Mouse (Mus musculus) limb, embryonic 10.5 days (tissue): ENCODE data around the gene Gm49354. TPM values are rescaled to one million over a fixed set of nuclear protein-coding genes. Genes with fewer than 3 reads are reported as not detected.
"Not testable (repeated sequence)": the region's sequence is repeated elsewhere in the genome, so short reads cannot be mapped to it uniquely, and the experiment has no call there.

Experiments
- DNase-seq: peaks from one replicate; pipeline ENCODE4 v3.0.0-alpha.2; 2017; ENCODE audit warnings: low spot score
- H3K27ac ChIP-seq: fragments of 300-500 bp; sonication (generic); 2 replicates; pipeline ENCODE4 v1.5.1; 2016; ENCODE audit warnings: mild to moderate bottlenecking
- H3K27me3 ChIP-seq: fragments of 300-500 bp; sonication (generic); 2 replicates; pipeline ENCODE4 v1.6.1; 2016; ENCODE audit warnings: low read depth, mild to moderate bottlenecking; ENCODE audit not compliant: poor library complexity, severe bottlenecking
- H3K36me3 ChIP-seq: fragments of 300-500 bp; sonication (generic); 2 replicates; pipeline ENCODE4 v1.6.1; 2016; ENCODE audit warnings: mild to moderate bottlenecking, moderate library complexity
- H3K4me1 ChIP-seq: fragments of 300-500 bp; sonication (generic); 2 replicates; pipeline ENCODE4 v1.6.1; 2016
- H3K4me3 ChIP-seq: fragments of 300-500 bp; sonication (generic); 2 replicates; pipeline ENCODE4 v1.5.1; 2016; ENCODE audit warnings: mild to moderate bottlenecking, moderate library complexity
- H3K9me3 ChIP-seq: fragments of 300-500 bp; sonication (generic); replicated peaks from 2 replicates; pipeline ENCODE4 v1.6.1; 2016; ENCODE audit warnings: mild to moderate bottlenecking
- WGBS: fragments of 180-500 bp; shearing (Covaris S2); methylation state at CpG from one replicate; pipeline ENCODE4 v1.1.7; 2016; 5-methylcytosine and 5-hydroxymethylcytosine counted together
- polyA plus RNA-seq: library from polyadenylated mRNA; unstranded; fragments of >200 nt; fragmentation: Nextera tagmentation; extraction: Ambion mirVana; gene quantifications from 2 replicates; pipeline ENCODE4 v1.2.1, GENCODE M21; 2016

Gene Gm49354
- polyA plus RNA-seq, 1 experiment from 2014 or later = not detected

DNA sequence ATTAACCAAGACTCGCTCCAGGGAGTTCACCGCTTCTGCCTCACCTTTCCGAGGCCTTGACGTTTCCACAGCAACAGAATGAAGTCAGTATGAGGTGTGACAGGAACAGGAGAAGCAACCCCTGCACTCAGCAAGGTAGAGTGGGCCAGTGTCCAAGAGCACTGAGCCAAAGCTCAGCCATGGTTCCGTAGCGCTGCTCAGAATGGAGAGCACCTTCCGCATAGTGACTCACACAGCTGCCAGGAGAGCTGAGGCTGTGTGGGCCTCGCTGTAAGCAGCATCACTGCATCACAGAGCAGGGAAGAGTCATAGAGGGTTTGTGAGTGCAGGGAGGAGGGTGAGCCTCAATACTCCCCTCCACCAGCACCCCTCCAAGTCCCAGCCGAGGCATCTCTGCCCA is 35.3 kb downstream of the Gm49354 start, which contains the start of gene 1700014D04Rik:
Gene 1700014D04Rik, minus strand, starts transcription at position 42 of the 400 bp plus-strand sequence.
- 80% methylated on average over 9 of the region's 9 CpGs for WGBS
- Histone ChIP-seq H3K27me3 (no peaks in the 10 kb centered on the region), H3K9me3 (no peaks in the 10 kb centered on the region), H3K36me3 (no peaks in the 10 kb centered on the region), H3K4me1 (peaks cover 18% of the 10 kb centered on the region), H3K4me3 (no peak within 1 kb of the TSS), H3K27ac (no peak within 1 kb of the TSS)
- no peak for DNase-seq

DNA sequence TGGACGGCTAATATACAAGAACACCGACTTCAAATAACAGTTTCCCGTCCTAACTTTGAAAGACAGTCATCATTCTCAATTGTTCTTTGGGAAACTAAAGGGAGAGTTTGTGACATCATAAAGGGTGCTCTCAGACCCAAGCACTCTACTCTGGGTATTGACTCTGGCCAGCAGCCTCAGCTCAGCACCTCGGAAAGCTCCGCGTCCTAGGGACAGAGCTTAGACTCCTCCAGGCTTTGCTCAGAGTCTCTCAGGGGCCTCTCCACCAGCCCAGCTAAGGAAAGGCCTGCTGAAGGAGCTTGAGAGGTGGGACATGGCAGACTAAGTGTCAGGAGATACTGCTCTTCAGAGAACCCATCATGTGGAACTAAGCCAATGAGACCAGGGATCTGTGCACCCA is 35.9 kb downstream of the Gm49354 start:
- 66% methylated on average over 6 of the region's 6 CpGs for WGBS
- Histone ChIP-seq H3K27ac (no peak overlapping the region), H3K4me3 (no peak overlapping the region), H3K9me3 (no peaks in the 10 kb centered on the region), H3K27me3 (no peaks in the 10 kb centered on the region), H3K36me3 (no peaks in the 10 kb centered on the region), H3K4me1 (peaks cover 15% of the 10 kb centered on the region)
- peak; percentile 47 for DNase-seq

DNA sequence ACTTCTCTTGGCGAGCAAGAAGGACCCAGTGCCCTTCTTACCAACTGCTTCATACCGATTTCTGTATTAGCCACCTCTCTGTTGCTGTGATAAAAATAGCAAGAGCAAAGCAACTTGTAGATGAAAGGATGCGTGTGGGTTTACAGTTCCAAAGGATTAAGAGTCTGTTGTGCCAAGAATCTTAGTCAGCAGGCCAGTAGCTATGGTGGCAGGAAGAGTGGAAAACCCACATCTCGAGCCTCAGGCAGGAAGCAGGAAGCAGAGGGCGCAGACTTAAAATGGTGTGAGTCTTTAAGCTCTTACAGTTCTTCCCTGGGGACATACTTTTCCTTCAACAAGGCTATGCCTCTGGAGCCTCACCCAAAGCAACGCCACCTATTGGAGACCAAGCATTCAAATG is 36.6 kb downstream of the Gm49354 start:
- no peaks in the 10 kb centered on the region for H3K9me3 ChIP-seq
- H3K36me3 ChIP-seq = no peaks in the 10 kb centered on the region
- 88% methylated on average over 6 of the region's 6 CpGs for WGBS
- H3K4me3 ChIP-seq = no peak overlapping the region
- H3K27ac ChIP-seq = no peak overlapping the region
- H3K27me3 ChIP-seq = no peaks in the 10 kb centered on the region
- DNase-seq = no peak
- H3K4me1 ChIP-seq = peaks cover 8% of the 10 kb centered on the region

DNA sequence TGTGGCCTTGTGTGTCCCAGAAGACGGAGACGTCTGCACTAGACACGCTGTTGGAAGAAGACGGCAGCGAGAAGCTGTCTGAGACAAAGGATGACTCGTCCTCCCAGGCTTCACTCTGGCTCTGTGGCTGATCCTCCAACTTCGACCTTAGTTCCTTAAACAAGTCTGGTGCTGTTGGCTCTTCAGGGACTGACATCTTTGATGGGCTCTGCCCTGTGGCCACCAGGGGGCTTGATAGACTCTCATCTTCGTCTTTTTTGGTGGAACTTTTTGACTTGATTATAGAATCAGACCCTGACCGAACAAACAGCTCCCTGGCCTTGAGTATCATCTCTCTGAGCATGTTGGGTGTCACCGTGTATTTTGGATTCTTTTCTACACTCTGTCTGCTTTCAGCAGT is 40.3 kb downstream of the Gm49354 start:
- H3K27ac ChIP-seq = no peak overlapping the region
- H3K4me1 ChIP-seq = no peaks in the 10 kb centered on the region
- no peaks in the 10 kb centered on the region for H3K9me3 ChIP-seq
- DNase-seq = no peak
- WGBS = 82% methylated on average over 10 of the region's 10 CpGs
- no peak overlapping the region for H3K4me3 ChIP-seq
- H3K27me3 ChIP-seq = no peaks in the 10 kb centered on the region
- no peaks in the 10 kb centered on the region for H3K36me3 ChIP-seq

DNA sequence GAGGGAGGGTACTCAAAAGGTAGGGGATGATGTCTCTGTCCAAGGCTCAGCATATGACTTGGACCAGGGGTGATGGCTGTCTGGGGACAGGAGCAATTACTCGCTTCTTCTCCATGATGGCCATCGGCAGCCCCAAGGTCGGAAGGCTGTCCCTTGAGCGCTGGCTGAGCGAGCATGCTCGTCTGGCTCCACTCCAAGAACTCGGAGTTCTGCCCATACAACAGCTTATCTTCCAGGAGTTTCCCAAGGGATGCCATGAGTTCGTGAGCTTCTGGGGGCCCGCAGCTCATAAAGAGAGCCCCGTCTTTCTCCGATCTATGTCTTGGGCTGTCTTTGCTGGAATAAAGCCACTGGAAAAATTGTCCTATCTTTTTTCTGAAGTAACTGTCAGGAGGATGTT is 40.9 kb downstream of the Gm49354 start:
- DNase-seq = no peak
- no peaks in the 10 kb centered on the region for H3K9me3 ChIP-seq
- WGBS = 94% methylated on average over 11 of the region's 11 CpGs
- no peaks in the 10 kb centered on the region for H3K27me3 ChIP-seq
- no peaks in the 10 kb centered on the region for H3K4me1 ChIP-seq
- H3K4me3 ChIP-seq = no peak overlapping the region
- no peaks in the 10 kb centered on the region for H3K36me3 ChIP-seq
- no peak overlapping the region for H3K27ac ChIP-seq

DNA sequence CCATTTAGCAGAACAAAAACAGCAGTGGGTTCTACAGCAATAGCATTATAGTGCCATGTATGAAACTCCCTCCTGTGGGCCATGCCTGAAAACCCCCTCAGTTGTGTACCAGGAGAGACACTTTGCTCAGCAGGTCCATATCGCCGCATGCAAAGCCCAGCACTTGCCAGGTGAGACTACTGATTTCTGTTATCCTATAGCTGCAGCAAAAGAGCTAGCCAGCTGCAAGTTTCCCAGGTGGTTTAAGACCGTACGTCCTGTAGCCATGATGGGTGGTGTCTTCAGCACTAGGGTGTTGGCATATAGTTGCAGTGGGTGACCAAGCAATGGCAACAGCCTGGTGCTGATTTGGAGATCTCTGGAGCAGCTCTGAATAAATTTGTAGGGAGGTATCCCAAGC is 42.6 kb downstream of the Gm49354 start:
- Histone ChIP-seq H3K27me3 (no peaks in the 10 kb centered on the region), H3K27ac (no peak overlapping the region), H3K9me3 (no peaks in the 10 kb centered on the region), H3K36me3 (no peaks in the 10 kb centered on the region), H3K4me3 (no peak overlapping the region), H3K4me1 (0 out of 2 replicates have a peak, but pooled peaks cover 3% of the 10 kb centered on the region)
- DNase-seq = no peak
- WGBS = 91% methylated on average over 4 of the region's 4 CpGs

DNA sequence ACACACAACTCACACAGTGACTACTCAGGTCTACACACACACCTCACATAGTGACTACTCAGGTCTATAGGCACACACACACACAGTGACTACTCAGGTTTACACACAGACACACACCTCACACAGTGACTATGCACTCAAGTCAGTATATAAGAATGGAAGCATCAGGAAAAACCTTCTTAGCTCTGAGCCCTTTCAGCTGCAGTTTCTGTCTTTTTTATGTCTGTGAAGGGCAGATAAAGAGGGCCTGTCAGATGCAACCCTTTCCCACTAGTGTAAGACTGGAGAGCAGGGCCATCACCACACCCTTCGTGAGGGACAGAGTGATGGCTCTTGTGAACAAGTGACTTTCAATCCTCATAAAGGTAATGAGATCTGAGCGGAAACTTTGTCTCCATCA is 43.6 kb downstream of the Gm49354 start:
- H3K9me3 ChIP-seq = no peaks in the 10 kb centered on the region
- H3K27me3 ChIP-seq = no peaks in the 10 kb centered on the region
- no peaks in the 10 kb centered on the region for H3K36me3 ChIP-seq
- no peak for DNase-seq
- H3K27ac ChIP-seq = no peak overlapping the region
- WGBS = 88% methylated on average over 2 of the region's 2 CpGs
- H3K4me3 ChIP-seq = no peak overlapping the region
- H3K4me1 ChIP-seq = 0 out of 2 replicates have a peak, but pooled peaks cover 3% of the 10 kb centered on the region

DNA sequence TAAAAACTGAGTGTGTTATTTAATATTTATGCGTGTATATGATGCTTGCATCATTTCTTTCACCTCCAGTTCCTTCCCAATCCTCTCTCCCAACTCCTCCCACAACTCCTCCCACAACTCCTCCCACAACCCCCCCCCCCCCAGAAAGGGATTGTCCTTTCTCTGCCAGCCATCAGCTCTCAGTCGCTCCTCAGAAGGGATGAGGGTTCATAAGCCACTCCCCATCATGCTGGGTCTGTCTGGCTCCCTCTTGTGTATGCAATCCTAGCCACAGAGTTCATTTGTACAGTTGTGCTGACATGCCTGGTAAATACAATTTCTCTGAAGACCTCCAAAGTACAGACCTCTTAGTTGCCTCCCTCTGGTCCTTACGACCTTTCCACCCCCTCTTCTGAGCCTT is 46.9 kb downstream of the Gm49354 start:
- Histone ChIP-seq H3K27me3 (no peaks in the 10 kb centered on the region), H3K4me1 (0 out of 2 replicates have a peak, but pooled peaks cover 3% of the 10 kb centered on the region), H3K36me3 (no peaks in the 10 kb centered on the region), H3K4me3 (no peak overlapping the region), H3K27ac (no peak overlapping the region), H3K9me3 (no peaks in the 10 kb centered on the region)
- WGBS = 25% methylated on average over 3 of the region's 3 CpGs
- no peak for DNase-seq

DNA sequence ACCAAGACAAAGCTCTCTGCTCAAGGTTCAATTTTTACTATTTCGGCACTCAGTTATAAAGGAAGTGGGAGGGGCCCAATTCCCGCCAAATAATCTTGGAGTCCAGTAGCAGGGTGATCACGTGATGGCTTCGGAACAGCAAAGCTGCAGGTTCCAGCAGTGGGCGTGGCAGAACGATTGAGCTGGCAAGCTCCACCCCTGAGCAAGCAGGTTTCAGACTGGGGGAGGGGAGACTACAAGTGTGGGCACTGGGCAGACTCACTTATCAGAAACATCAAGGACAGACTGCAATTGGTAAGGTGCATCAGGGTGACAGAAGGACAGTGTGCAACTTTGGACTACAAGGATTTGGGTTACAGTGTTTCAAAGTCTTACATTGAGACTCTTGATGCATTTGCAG is 47.7 kb downstream of the Gm49354 start:
- DNase-seq, H3K4me1 ChIP-seq, H3K27me3 ChIP-seq, H3K4me3 ChIP-seq, H3K9me3 ChIP-seq, H3K36me3 ChIP-seq, H3K27ac ChIP-seq: not testable (repeated sequence)
- WGBS = 44% methylated on average over 6 of the region's 6 CpGs

DNA sequence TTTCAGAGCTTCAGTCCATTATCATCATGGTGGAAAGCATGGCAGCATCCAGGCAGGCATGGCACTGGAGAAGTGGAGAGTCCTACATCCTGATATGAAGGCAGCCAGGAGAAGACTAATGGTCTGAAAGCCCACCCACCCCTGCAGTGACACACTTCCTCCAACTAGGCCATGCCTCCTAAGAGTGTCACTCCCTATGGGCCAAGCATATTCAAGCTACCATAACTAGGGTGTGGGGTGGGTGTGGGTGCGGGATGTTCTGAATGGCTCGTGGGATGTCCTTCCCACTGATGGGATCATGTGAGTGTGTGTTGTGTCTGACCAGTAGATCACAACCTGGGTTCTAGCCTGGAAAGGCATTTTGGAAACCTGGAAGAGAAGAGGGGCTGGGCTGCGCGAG is 48.1 kb downstream of the Gm49354 start:
- H3K27ac ChIP-seq = no peak overlapping the region
- 83% methylated on average over 4 of the region's 4 CpGs for WGBS
- H3K4me1 ChIP-seq = 0 out of 2 replicates have a peak, but pooled peaks cover 3% of the 10 kb centered on the region
- 0 out of 2 replicates have a peak, but pooled peaks cover 5% of the 10 kb centered on the region for H3K27me3 ChIP-seq
- H3K9me3 ChIP-seq = no peaks in the 10 kb centered on the region
- DNase-seq = no peak
- no peaks in the 10 kb centered on the region for H3K36me3 ChIP-seq
- H3K4me3 ChIP-seq = no peak overlapping the region

DNA sequence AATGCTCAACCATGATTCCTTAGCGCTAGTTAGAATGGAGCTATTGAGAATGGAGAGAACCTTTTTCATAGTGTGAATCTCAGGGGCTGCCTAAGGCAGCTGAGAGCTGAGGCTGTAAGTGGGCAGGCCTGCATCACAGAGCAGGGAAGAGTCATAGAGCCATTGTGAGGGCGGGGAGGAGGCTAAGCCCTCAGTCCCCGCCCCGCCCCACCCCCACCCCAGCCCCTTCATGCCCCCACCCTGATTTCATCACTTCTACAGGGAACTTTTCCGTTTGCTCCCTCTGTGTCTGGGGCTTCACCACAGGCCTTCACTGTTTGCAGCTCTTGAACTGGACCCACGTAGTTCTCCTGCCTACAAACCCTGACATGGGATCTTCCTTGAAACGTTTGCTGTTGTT is 50.4 kb downstream of the Gm49354 start, which contains the start of gene Spata31d1d:
Gene Spata31d1d, minus strand, starts transcription at position 101 of the 400 bp plus-strand sequence.
- H3K36me3 ChIP-seq = no peaks in the 10 kb centered on the region
- H3K27ac ChIP-seq = no peak within 1 kb of the TSS
- 46% methylated on average over 7 of the region's 7 CpGs for WGBS
- H3K4me3 ChIP-seq = no peak within 1 kb of the TSS
- H3K9me3 ChIP-seq = no peaks in the 10 kb centered on the region
- H3K27me3 ChIP-seq = peaks cover 17% of the 10 kb centered on the region
- H3K4me1 ChIP-seq = peaks cover 3% of the 10 kb centered on the region; the same call in 1 of the 2 replicates
- no peak for DNase-seq

DNA sequence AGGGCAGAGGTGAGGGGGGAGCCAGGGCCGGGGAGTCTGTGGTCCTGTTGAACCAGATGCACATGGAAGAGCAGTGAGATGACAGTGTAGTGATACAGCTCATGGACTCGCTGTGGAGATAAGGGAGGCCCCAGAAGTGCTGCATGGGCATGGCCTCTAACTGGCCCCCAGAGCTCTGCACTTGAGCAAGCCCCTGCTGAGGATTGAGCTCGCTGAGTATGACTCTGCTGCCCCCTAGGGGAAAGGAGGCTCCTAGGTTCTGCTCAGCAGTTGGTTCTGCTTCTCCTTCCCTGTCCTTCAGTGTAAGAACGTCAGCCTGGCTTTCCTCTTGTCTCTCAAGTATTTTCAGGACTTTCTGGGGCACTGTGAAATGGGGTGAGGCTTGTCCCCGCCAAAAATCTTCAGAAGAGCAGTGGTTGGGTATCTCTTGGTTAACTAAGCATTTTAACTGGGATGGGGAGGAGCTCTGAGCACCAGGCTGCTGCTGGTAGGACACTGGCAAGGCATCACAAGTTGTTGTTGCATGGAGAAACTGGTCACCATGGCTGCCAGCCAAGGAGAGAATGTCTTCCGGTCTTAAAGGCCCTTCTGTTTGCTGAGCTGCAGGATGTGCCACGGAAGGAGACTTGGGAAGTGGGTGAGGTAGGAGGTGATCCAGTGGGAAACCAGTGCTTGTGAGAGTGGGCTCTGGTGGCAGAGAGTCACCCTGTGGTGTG is 53.5 kb downstream of the Gm49354 start:
- 30% methylated on average over 7 of the region's 7 CpGs for WGBS
- Histone ChIP-seq H3K4me3 (no peak overlapping the region), H3K27me3 (peaks cover 25% of the 10 kb centered on the region), H3K9me3 (no peaks in the 10 kb centered on the region), H3K36me3 (no peaks in the 10 kb centered on the region), H3K27ac (no peak overlapping the region), H3K4me1 (peaks cover 17% of the 10 kb centered on the region)
- peak; percentile 85 for DNase-seq

DNA sequence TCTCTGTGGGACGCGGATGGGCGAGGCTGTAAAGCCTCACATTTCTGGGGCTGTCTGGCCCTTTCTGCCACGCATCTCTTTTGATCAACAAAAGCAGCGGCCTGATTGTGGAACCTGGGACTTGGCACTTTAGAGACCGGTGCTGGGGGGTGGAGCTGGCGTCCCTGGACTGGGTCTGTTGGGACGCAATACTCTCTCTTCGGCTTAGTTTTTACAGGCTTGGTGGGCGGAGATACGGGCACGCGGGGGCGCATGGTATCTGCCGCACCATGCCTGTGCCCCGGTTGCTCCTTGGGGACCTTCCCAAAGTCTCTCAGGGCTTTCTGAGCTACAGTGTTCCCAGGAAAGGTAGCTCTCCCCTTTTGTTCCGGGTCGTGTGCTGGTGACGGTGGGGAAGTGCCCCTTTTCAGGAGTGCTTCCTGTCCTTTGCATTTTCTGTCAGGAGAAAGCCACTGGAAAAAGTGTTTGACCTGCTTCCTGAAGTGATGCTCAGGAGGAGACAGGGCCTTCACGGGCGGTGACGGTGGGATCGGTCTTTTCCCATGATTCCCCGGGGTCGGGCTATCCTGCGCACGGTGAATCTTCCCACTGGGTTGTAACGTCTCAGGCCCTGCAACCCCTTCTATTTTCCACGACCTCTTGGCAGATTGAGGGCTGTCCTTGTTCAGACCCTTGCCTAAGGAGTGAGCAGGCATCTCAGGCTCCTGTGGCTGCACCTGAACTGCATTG is 55.7 kb downstream of the Gm49354 start:
- Histone ChIP-seq H3K9me3 (no peaks in the 10 kb centered on the region), H3K27me3 (peaks cover 25% of the 10 kb centered on the region), H3K4me1 (peaks cover 17% of the 10 kb centered on the region), H3K27ac (peak overlapping the region; percentile 50), H3K4me3 (peak overlapping the region; percentile 38), H3K36me3 (no peaks in the 10 kb centered on the region)
- 30% methylated on average over 29 of the region's 29 CpGs for WGBS
- DNase-seq = no peak
